Mouse (Mus musculus): ENCODE data around the gene Yjefn3.
A peak's percentile ranks its signal among the peaks of the same experiment; 100 is the strongest.

Gene Yjefn3

DNA sequence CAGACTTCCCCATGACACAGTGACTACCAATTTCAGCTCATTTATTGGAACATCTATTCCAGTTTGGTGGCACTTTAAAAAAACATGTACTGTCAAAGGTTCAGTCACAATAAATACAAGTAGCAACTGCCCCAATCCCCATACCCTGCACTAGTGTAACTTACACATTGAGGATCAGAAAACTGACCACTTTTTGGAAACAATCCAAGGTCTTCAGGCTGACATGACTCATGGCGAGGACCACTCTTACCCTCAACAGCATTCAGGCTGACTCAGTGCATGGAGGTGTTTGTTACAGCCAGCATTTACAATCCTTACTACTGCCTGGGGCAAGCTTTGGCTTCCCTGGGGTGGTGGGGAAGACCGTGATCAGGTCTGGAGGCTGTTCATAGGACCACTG lies 4.6 kb upstream of the Yjefn3 start:
- DNase-seq (ENCODE audit: low spot score) = no peak

GRCm38 (mm10) chr8:69906260-69906659 lies 3.7 kb upstream of the Yjefn3 start:
- DNase-seq (ENCODE audit: low spot score) = no peak

DNA sequence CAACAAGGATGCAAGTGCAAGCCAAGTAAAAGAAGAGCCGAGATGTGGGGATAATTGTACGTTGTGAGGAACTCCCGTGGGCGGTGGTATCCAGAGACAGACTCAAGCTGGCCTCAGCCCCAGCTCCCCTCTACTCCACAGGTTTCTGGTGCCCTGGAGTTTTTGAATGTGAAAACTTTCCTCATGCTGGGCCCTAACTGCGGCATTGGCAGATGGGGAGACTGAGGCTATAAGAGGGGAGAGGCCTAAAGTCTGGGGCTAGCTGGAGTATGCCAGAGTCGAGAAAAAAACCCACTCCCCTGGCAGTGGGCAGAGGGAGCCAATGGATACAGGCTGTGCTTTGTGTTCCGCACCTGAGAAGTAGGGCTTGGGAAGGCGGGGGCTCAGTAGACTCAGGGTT lies 1.6 kb upstream of the Yjefn3 start:
- no peak for DNase-seq (ENCODE audit: low spot score)

- DNase-seq (ENCODE audit: low spot score) = peak; percentile 99
These were observed 591 bp upstream of the Yjefn3 start for GRCm38 (mm10) chr8:69903063-69903542.

DNA sequence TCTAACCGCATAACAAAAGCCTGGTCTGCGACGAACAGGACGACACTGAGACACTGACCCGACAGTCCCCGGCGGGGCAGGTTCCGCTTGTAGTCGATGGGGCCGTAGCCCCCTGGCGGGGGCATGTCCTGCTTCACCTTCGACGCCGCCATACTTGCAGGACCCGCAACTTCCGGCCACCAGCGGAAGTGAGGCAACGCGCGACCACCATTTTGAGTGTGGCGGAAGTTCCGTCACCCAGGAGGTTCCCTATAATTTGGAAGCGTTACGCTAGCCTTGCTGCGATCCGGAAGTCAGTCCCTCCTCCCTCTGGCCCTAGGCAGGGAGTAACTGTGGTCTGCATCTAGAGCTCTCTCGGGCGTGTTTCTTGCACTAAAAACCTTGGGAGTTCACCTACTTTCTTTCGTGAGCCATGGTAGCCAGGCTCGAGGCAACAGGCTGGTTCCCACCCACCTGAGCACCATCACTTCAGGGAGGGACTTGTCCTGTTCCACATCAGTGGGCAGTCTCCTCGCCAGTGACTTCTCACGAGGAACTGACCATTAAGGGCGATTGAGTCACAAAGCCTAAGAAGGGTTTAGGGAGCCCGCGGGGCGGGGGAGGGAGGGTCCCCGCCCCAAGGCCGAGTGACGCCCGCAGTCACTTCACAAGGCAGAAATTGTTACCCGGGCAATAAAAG lies 889 bp downstream of the Yjefn3 start:
- DNase-seq (ENCODE audit: low spot score) = peak; percentile 91

GRCm38 (mm10) chr8:69900895-69901451 lies 1.5 kb downstream of the Yjefn3 start:
- DNase-seq (ENCODE audit: low spot score) = no peak

- DNase-seq (ENCODE audit: low spot score) = no peak
These were observed 2.6 kb downstream of the Yjefn3 start for GRCm38 (mm10) chr8:69899876-69900275.

GRCm38 (mm10) chr8:69897857-69898256 lies 4.7 kb downstream of the Yjefn3 start:
- no peak for DNase-seq (ENCODE audit: low spot score)

- no peak for DNase-seq (ENCODE audit: low spot score)
These were observed 6.6 kb downstream of the Yjefn3 start for GRCm38 (mm10) chr8:69895772-69896451.

GRCm38 (mm10) chr8:69894836-69895332 lies 7.6 kb downstream of the Yjefn3 start:
- DNase-seq (ENCODE audit: low spot score) = no peak

GRCm38 (mm10) chr8:69893863-69894262 lies 8.6 kb downstream of the Yjefn3 start:
- DNase-seq (ENCODE audit: low spot score) = no peak

GRCm38 (mm10) chr8:69890813-69891241 lies 11.7 kb downstream of the Yjefn3 start:
- DNase-seq (ENCODE audit: low spot score) = no peak

- no peak for DNase-seq (ENCODE audit: low spot score)
These were observed 13.6 kb downstream of the Yjefn3 start for GRCm38 (mm10) chr8:69888902-69889301.

DNA sequence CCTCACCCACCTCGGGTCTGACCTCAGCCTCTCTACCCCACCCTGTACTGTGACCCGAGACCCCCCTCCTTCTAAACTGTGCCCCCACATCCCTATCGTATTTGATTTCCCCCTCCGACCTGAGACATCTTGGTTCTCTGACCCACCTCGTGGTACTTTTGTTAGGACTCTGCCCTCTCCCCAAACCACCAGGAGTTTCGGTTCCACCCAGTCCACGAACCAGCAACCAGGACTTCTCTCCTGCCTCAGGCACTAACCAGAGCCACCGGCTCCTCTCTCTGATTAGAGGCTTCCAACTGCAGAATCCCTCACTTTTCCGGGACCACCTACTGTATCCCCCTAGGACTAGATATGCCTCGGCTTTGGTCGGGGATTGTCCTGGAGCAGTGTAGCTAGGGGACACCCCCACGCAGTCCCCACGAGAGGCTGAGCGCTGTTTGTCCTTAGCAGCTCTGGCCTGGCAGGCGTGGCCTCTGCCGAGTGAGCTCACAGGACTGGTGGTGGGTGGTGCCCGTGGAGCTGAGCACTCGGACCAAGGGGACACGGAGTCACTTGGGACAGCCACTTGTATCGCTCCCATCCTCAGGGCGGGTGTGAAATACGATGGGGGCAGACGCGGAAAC lies 14.2 kb downstream of the Yjefn3 start:
- no peak for DNase-seq (ENCODE audit: low spot score)

DNA sequence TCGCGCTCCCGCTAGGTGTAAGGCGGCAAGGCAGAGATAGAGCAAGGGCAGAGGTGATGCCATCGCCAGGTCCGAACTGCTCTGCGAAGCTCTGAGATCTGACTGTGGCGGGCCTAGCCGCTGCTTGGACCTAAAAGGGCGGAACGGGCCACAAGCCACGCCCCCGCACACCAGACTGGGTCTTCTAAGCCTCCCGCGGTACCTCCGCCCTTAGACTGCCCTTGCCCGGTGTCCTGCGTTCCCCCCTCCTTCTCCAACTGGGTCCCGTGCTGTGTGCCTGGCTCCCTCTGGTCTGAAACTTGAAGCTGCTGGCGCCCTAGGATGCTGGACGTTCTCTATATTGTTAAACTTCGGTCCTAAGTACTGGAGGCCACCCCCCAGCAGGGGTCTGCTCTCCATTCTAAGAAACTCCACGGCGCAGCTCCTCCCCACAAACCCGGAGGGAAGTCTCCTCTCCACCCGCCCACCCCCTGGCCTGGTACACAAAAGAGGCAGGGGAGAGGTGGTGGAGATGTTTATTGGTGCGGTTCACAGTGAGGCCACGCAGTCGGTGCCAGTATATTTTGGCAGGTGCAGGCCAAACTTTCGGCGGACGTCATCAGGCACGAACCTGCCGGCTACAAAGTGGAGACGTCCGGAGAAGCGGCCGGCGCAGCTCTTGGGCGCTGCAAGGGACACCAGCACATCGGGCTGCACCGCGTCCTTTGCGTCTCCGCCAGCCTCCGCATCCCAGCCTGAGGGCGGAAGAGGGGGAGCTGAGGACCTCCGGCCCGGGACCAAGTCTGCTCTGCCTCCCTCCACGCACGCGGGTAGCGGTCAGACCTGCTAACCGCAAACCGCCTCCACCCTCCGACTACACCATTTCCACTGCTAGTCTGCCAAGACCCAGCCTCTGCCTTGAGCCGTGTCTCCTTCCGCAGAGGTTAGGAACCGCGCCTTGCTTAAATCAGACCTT lies 14.9 kb downstream of the Yjefn3 start, which contains the start of gene Cilp2:
TSS of gene Cilp2 (minus strand) at position 399 of the 955 bp plus-strand sequence.
- no peak for DNase-seq (ENCODE audit: low spot score)

DNA sequence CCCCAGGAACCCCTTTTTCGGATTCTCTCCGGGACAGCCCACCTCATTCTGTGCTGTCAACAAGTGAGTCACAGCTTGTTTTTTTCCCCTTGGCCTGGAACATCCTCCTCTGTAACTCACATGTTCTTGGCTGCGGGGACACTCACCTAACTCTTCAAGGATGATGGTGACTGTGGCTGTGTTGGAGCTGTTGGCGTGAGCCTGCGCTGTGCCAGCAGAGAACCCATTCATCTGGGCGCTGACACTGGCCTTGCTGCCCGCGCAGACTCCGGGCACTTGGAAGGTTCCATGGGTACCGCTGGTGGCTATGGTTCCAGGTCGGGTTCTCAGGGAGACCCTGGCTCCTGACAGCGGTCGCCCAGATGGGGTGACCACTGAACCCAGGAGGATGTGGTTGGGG lies 18.4 kb downstream of the Yjefn3 start:
- DNase-seq (ENCODE audit: low spot score) = no peak

DNA sequence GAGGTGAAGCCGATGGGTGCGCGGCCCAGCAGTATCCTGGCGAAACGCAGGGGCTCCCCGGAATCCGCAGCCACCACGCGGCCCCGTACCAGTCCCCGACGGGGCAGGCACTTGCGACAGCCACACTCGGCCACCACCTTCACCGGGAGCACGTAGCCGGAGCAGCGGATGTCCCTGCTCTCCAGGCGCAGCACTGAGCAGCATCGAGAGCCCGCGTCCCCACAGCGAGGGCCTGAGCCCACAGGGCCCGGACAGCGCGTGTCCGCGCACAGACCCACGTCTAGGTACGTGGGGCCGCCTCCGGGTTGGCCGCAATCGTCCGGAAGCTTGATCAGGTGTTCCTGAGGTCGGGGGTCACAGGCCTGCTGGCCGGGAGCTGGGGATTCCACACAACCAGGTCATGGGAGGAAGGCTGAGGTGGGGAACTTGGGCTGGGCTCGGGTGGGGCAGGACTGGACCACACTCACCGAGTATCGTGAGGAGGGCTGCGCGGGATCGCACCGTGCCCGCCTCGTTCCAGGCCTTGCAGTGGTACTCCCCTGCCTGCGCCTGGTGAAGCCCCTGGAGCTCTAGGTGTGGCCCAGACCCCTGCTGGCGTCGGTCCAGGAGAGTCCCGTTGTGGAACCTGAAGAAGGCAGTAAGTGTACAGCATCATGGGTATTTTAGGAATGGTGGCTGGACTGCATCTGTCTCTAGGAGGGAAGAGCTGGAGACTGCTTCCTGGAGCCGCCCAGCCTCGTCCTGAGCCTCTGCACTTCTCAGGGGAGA lies 19.5 kb downstream of the Yjefn3 start:
- DNase-seq (ENCODE audit: low spot score) = no peak

DNA sequence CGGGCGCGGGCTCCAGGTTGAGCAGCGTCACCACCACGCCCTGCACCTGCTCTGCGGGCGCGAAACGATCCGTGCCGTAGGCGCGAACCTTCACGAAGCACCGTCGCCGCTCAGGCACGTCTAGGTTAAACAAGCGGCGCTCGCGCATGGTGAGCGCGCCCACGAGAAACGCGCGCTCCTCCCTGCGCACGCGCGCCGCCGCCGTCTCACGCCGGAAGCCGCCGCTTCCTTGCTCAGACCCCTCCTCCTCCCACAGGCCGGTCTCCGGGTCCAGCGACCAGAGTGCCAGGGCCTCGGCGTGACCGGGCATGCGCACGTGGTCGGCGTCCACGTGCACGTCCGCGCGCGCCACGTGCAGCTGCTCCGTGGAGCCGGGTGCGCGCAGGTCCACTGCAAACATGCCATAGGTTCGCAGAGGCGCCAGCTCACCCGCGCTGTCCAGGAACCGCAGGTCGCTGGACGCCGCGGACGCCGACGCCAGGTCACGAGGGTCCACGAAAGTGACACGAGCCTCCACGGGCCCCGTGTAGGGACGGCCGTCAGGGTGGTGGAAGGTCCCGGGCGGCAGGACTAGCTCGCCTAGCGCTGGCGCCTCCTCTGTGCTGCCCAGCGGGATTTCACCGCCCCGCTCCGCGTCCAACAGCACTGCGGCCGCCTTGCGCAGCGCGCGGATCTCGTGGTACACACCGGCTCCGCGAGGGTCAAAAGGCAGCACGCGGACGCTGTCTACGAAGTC lies 20.3 kb downstream of the Yjefn3 start:
- DNase-seq (ENCODE audit: low spot score) = peak; percentile 42

DNA sequence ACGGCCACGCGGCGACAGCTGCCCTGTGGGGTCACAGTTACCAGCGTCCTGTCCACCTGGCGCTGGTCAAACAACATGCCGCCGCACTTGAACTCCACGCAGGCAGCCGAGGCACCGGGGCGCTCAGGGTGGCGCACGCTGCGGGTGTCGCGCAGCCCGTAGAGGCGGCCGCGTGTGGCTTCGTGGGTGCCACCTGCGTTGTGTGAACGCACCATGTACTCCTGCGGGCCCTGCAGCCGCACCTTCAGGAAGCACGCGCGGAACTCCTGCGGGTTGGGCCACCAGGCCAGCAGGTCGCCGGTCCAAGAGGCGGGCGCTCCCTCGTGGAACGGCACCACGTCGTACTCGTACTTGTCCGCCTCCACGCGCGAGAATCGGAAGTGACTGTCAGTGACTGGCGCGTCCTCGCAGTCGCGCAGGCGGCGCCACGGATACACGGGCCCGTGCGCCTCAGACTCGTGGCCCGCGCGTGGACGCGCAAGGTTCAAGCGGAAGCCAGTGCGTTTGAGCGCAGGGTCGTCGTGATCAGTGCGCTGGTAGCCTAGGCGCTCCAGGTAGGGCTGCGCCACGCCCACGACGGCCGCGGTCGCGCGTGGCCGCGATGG lies 21.1 kb downstream of the Yjefn3 start:
- no peak for DNase-seq (ENCODE audit: low spot score)

Data from ovary, adult 18-20 months (tissue).